Mouse (Mus musculus) Muller cell, postnatal 12 days (primary cell): ENCODE data around the gene Elf1.
"Not testable (repeated sequence)": the region's sequence is repeated elsewhere in the genome, so short reads cannot be mapped to it uniquely, and the experiment has no call there.

Experiments
- DNase-seq: peaks from one replicate; pipeline ENCODE4 v3.0.0-alpha.2; 2015; ENCODE audit errors: inconsistent ontology term

The Elf1 gene

DNA sequence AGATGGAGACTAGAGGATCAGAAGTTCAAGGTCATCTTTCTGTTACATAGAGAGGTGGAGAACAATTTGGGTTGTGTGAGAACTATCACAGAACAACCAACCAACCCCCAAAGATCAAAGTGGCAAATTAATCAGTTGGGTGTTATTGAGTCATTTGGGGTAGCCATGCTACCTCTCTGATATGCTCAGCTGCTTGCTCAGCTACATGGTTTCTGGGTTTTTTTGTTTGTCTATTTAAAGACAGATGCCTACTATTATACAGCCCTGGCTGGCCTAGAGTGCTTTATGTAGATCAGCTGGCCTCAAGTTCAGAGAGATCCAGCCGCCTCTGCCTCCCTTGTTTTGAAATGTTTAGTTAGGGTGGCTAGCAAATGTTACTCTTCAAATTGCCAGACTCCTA is 40.1 kb downstream of the Elf1 start:
- DNase-seq: no peak

DNA sequence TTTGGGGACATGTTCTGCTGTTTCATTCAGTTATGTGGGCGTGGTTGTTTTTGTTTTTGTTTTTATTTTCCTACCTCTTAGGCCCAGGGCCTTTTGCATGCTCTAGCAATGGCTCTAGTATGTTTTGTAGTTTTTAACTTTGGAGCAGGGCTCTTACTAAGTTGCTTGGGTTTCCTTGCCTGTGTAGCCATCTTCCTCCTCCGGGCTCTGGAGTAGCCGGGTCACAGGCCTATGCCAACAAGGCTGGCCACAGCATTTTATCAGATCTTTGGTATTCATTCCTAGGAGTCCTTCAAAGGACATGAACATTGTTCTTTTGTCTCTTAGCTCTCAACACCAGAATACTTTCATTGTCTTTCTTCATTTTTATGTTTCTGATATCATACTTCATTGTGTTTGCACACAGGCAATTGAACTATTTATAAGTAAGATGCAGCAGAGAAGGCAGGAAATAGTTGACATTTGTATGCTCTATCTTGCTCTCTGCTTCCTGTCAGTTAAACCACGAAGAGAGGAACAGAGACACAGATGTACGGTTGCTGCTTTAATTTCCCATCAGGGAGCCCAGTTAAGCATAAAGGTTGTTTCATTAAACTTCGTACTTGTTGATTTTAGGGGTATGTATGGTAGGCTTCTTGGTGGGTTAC is 40.6 kb downstream of the Elf1 start:
- peak; percentile 52 for DNase-seq

DNA sequence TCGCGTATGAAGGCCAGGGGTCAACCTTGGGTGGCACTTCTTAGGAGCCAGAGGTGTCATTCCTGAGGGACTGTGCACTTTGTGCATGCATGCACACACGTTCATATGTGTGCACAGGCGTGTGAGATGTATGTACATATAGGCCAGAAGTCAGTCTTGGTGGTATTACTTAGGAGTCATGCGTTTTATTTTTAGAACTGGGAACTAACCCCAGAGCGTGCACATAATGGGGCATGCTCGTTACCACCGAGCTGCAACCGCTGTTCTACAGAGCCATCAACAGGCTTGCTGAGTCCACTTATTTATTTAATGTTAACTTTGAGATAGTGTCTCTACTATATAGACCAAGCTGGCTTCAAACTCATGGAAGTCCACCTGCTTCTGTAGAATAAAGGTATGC is 41.4 kb downstream of the Elf1 start:
- no peak for DNase-seq

DNA sequence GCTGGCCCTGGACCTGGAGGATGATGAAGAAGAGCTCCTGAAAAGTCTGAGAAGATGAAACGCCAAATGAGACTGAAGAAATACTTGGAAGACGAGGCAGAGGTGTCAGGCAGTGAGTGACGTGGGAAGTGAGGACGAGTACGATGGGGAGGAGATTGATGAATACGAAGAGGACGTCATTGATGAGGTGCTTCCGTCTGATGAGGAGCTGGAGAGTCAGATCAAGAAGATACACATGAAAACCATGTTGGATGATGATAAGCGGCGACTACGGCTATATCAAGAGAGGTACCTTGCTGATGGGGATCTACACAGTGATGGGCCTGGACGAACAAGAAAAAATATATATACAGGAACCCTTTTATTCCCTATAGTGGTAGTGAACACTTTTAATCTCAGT is 45.1 kb downstream of the Elf1 start:
- not testable (repeated sequence) for DNase-seq

DNA sequence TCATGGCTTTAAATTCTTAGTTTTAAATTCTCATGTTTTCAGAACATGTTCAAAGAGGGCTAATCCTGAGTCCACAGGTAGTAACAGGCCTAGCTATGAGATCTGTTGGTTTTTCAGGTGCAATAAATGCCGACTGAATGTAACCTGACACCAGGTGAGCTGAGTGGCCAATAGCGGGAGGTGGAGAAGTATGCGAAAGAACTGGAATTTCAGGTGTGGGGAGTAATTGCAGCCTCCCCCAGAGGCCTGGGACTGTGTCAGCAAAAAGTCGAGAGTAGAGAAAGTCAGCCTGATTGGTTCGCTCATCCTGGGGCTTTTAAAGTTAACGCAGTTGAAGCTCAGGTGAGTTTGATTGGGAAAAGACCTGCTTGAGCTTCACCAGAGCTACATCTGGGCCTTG is 46.7 kb downstream of the Elf1 start:
- DNase-seq: no peak

DNA sequence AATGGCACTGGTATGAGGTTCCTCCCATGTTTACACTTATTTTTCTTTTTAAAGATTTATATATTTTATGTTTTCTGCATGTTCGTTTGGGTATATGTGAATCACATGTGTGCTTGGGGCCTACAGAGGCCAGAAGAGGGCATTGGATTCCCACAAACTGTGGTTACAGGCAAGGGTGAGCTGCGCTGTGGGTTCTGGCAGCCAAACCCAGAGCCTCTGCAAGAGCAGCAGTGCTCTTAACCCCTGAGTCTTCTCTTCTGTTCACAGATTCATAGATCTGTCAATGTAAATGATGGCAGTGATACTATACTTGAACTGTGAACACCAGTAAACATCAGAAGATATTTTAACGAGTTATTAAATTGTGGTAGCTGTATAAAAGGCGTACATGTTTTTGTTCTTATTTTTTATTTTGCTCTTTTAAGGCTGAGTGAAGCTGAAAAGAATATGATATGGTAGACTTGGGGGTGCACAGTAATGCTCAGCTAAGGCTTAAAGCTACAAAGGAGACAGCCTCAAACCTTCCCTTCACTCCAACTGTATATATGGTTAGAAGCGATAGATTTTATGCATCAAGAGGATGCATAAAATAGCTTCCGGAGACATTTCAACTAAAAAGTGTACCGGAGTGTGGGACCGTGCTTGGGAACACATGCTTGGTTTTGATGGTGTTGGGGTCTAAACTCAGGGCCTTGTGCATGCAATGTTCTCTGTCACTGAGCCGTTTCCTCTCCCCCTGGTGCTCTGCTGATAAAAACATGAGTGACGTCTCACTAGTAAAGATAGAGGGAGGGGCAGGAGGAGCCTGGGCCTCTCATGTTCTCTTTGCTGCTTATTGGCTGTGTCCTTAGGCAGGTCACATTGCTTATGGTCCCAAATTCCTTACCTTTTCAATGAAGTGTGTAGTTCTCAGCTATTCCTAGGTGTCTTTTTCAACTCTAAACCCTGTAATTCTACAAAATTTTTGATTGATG is 48.9 kb downstream of the Elf1 start:
- no peak for DNase-seq

DNA sequence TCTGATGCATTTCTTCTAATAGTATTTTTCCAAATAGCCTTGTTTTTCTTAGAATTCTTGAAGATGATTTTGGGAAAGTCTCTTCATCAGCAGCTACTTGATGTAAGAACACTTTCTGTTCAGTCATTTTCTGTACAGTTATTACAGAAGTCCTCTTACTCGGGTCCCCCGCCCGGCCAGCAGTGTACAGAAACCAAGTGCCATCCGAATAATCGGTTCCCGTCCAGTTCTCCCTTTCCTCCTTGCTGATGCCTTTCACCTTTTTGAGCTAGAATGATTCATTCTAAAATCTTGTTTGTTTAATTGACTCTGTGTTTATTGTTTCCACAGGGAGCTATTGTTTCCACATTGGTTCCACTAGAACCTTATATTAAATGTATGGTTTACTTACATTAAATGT is 49.8 kb downstream of the Elf1 start:
- DNase-seq: no peak

DNA sequence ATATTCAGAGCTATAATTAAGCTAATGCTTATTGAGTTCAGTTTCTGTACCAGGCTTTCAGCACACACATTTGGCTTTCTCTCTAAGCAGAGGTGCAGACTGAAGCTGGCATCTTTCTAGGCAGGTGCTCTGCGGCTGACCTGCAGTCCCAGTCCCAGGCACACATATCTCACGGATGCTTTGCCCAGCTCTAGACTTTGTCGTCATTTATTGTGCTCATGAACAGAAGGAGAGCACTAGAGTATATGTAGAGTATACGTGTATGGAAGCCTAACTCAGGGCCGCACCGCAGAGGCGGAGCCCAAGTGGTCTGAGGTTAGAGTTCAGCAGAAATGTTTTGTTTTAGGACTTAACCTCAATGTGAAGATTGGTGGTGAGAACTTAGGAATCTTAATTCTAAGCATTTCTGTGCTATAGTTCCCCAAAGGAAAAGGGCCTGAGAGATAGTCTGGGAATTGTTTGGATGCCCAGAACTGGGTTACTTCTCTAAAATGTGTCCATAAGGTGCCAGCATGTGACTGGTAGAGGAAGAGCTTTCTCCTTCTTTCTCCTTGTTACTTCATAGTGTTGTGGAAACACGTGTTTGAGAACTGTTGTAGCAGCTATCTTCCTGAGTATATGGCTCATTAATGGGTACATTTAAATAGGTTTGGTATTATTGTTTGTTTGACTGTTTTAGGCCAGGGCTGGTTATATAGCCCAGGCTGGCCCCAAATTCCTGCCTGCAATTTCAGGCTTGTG is 51.2 kb downstream of the Elf1 start:
- DNase-seq: no peak

DNA sequence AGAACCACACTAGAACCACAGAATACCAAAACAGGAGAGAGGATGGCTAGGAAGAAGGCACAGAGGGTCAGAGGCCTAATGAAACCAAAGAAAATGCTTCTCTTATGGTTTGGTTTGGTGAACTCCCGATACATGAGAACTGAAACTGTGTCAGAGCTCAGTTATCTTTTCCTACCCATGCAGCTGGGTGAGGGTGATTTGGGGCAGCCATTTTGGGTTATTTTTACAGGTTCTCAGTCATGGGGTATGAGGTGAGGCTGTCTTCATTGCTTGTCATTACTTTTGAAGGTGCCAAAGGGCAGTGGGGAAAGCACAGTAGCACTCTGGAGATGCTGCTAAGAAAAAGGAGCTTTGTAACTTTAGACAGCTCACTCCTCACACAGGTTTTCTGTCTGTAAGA is 52.4 kb downstream of the Elf1 start:
- DNase-seq: no peak

DNA sequence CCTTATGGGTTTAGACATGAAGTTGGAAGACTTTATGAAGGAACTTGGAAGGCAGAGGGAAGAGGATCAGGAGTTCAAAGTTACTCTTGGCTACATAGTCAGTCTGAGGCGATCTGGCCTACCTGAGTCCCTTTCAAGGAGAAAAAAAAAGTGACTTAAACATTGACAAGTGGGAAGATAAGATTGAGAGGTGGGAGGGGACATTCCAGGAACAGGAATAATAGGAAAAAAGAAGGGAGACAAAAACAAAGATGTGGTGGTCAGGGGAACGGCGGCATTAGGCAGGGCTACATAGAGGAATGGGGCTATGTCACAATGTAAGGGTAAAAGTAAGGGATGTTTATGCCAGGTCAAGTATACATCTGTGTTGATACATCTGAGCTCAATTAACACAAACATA is 53.2 kb downstream of the Elf1 start:
- DNase-seq: no peak

DNA sequence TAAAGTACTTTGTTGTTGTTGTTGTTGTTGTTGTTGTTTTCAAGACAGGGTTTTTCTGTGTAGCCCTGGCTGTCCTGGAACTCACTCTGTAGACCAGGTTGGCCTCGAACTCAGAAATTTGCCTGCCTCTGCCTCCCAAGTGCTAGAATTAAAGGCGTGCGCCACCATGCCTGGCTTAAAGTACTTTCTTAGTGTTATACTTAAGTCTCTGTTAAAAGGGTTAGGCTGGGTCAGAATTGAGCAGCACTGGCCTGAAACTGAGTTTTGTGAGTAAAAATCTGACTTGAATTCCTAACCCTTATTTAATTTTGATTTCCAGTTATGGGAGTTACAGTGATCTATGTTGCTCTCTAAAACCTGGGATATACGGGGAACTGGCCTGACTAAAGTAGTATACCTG is 53.7 kb downstream of the Elf1 start:
- DNase-seq: not testable (repeated sequence)

DNA sequence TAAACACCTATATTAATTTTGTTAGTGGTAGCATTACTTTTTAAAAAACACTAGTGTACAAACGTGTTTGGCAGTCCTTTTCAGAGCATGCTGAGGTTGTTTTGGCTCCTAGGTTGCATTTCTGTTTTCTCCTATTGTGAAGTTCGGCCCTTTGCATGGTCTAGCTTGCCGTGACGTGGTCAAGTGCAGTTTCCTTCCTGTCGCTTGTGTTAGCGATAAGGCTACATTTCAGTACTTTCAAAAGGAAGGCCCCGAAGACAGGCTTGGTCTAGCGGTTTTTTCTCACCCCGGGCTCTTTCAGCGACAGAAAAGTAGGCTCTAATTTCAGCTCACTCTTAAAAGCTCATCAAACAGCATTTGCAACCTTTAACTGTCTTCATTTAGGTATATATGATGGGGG is 54.3 kb downstream of the Elf1 start:
- no peak for DNase-seq

DNA sequence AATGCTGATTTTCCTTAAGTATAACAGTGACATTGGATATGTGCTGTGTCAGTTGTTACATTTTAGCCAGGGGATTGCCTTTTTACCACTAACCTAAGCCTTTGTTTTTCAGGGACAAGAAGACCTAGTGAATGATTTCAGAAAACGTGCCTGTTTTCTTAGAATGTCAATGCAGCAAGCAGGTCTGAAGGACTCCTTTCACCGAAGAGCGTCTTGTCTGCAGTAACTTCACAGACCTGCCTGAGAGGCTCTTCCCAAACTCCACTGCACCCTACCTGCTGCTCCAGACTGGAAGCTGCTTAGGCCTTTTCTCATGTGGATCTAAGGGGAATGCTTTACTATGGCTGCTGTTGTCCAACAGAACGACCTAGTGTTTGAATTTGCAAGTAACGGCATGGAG is 55.0 kb downstream of the Elf1 start:
- DNase-seq: no peak

DNA sequence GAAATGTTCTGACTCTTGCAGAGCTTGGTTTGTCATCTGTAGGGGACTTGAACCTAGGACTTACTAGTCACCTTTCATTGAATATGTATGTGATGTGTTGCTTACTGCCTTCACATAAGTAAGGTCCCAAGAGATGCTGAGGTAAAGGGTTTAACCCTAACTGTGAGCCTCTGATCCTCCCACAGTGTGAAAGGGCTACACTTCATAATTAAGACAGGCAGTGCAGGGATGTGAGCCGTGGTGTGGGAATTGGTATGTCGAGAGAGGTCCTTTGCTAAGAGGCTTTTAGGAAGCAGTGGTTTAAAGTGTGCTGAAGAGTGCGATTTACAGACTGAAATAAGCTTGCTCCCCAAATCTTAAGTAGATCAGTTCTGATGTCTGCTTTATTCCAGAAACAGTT is 55.8 kb downstream of the Elf1 start:
- no peak for DNase-seq

DNA sequence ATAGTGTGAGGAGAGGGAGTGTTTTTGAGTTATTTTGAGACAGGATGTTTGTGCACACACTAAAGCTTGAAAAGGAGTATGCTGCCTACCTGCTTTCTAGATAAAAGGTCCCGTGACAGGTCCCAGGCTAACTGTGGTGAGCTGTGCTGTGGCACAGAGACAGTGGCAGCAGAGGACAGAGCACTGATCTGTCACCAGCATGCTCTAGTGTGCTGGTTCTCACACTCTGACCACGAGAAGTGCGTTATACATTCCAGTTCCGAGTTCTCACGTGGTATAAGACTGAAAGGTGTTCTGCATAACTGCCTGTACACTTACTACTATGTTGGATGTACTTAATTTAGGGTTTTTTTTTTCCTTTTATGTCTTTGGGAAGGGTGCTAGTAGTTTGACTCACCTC is 56.5 kb downstream of the Elf1 start:
- DNase-seq: no peak

DNA sequence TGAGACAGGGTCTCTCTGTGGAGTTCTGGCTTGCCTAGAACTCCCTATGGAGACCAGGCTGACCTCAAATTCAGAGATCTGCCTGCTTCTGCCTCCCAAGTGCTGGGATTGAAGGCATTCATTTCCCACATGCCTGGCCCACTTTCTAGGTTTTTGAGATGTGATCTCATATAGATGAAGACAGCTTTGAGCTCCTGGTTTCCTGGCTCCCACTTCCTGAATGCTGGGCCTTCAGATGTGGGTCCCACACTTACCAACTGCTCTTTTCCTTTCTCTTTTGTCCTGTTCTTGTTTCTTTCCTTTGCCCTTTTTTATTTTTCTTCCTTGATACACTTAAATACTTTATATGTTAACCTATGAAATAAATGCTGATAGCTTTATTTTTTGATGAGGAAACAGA is 56.9 kb downstream of the Elf1 start:
- DNase-seq: no peak

DNA sequence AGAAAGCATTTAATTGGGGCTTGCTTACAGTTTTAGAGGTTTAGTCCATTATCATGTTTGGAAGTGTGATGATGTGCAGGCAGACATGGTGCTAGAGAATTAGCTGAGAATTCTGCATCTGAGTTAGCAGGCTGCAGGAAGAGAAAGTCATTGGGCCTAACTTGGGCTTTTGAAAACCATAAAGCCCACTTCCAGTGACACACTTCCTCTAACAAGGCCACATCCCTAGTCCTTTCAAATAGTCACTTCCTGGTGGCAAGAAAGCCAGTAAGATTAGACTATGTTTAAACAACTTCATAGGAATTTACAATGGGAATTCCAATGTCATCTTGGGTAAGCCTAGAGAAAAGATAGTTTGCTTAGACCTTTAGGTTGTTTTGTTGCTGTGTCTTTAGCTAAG is 60.6 kb downstream of the Elf1 start:
- DNase-seq: no peak

DNA sequence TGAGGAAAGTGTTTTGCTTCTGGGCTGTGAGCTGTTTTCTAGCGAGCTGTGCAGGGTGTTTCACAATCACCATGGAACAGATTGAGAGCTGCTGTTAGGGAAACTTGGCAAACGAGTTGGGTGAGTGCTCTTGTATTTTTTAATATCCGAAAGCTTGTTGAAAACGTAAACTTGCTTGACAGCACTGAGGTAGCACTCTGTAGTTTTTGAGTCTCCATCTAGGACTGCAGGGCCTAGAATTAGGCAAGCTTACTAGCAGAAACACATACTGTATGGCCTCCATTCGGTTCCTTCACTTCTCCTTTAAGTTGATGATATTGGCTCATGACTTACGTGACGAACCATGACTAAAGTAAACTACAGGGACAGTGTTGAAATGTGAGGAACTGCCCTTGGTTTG is 68.3 kb downstream of the Elf1 start:
- peak; percentile 8 for DNase-seq

DNA sequence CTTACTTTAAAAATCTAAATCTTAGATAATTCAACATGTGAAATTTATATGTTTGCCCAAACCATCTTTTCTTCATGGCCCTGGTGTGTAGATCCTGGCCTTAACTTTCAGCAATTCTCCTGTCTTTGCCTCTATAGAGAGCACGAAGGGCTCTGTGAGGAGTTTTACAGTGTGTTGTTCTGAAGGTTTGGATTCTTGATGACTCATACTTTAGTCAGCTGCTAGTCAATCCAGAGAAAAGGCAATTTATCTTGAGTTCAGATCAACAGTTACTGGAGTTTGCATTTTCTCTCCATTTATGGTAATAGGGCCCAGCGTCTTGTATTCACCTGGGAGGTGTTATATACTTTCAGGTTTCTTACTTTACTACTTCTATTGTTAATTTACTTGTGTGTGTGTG is 70.9 kb downstream of the Elf1 start:
- DNase-seq: peak; percentile 51

DNA sequence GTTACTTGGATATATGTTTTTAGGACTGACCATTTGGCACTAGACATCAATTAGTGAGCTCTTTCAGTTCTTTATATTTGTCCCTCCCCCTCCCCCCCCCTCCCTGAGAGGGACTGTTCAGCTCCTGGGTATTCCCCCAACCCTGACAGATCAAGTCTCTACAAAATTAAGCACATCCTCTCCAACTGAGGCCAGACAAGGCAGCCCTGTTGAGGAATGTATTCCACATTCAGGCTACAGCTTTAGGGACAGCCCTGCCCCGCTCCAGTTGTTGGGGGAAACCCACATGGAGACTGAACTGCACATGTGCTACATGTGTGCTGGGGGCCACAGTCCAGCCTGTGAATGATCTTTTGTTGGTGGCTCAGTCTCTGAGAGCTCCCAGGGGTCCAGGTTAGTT is 71.9 kb downstream of the Elf1 start:
- no peak for DNase-seq

DNA sequence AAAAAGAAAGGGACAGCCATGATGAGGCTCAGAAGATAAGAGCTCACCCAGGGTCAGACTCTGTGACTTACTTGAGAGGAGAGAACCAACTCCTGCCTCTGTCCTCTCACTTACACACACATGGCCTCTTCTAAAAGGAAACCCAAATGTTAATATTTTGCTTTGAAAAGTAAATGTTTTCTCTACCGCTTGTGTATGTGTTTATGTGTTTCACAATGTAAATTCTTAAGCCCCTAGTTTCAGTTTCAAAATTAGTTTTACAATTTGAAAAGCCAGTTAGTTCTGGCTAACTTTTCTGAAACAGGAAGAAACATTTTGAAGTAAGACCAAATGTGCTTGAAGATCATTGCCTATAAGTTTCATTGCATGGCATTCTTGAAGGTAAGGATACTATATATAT is 76.8 kb downstream of the Elf1 start:
- no peak for DNase-seq

DNA sequence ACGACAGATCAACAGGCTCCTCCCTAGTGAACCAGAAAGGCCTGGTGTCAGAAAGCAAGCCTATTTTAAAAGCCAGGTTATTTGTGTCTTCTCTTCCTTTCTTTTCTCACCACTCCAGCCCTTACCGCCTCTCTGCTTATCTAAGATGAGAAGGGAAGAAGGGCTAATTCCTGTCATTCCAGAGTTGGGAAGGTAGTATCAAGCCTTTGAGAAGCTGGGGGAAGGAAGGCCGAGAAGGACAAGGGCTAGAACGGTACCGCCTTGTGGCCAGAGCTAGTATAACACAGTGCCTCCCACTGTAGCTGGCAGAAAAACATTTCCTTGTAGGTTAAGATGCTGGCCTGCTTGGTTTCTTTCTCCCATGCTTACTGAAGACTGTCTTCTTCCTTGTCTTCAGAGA is 81.8 kb downstream of the Elf1 start:
- DNase-seq: peak; percentile 54

DNA sequence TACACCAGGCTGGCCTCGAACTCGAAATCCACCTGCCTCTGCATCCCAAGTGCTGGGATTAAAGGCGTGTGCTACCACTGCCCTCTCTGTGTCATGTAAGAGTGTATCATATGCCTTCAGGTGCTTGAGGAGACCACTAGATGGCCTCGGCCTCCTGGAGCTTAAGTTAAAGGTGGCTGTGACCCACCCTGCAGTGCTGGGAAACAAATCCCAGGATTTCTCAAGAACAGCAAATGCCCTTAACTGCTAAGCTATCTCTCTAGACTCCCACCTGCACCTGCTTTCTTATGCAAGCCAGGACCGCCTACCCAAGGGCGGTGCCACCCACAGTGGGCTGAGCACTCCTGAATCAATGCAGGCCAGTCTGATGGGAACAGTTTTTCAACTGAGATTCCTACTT is 83.8 kb downstream of the Elf1 start:
- no peak for DNase-seq
